Mouse (Mus musculus) bone marrow macrophage, adult 2 months (primary cell): ENCODE data around the gene Cpeb2.

Experiments
- CTCF ChIP-seq: IDR thresholded peaks from 2 replicates; pipeline ENCODE4 v1.5.1; 2012; ENCODE audit warnings: low read depth, mild to moderate bottlenecking, low read length, moderate library complexity
- POLR2A ChIP-seq: IDR thresholded peaks from 2 replicates; pipeline ENCODE4 v1.6.1; 2012; ENCODE audit warnings: mild to moderate bottlenecking, low read depth, low read length, borderline replicate concordance

- TF ChIP-seq CTCF (no peak), POLR2A (no peak)
Measured at GRCm38 (mm10) chr5:43184834-43185233, 48.1 kb upstream of the Cpeb2 start.
